Mouse (Mus musculus) C2C12 (cell line): ENCODE data around the gene Snx30. TPM values are rescaled to one million over a fixed set of nuclear protein-coding genes. Genes with fewer than 3 reads are reported as not detected.

ENCODE experiments used
- H3K27me3 ChIP-seq: one replicate; pipeline ENCODE4 v1.6.1; 2011; ENCODE audit not compliant: control insufficient read depth, insufficient read depth, insufficient read length
- H3K36me3 ChIP-seq: one replicate; pipeline ENCODE4 v1.6.1; 2011; ENCODE audit not compliant: control insufficient read depth, insufficient read depth
- H3K4me3 ChIP-seq: one replicate; pipeline ENCODE4 v1.5.1; 2011; ENCODE audit warnings: mild to moderate bottlenecking, control low read depth; ENCODE audit not compliant: poor library complexity, insufficient read depth, severe bottlenecking
- H3K79me2 ChIP-seq: one replicate; pipeline ENCODE4 v1.6.1; 2011; ENCODE audit not compliant: control insufficient read depth, insufficient read depth
- H3K79me3 ChIP-seq: one replicate; pipeline ENCODE4 v1.6.1; 2011; ENCODE audit warnings: low read depth, control low read depth
- H3ac ChIP-seq: one replicate; pipeline ENCODE3; 2011; ENCODE audit warnings: low read depth; ENCODE audit not compliant: control insufficient read depth, insufficient read length
- CEBPB ChIP-seq: IDR thresholded peaks from one replicate; pipeline ENCODE4 v1.6.1; 2011; ENCODE audit warnings: low read depth, mild to moderate bottlenecking, control low read depth, moderate library complexity
- CTCF ChIP-seq: IDR thresholded peaks from one replicate; pipeline ENCODE4 v1.5.1; 2011; ENCODE audit not compliant: control insufficient read depth, insufficient read depth, insufficient read length
- FOSL1 ChIP-seq: IDR thresholded peaks from one replicate; pipeline ENCODE4 v1.8.0; 2011; ENCODE audit warnings: mild to moderate bottlenecking, low read length; ENCODE audit not compliant: poor library complexity, insufficient read depth, severe bottlenecking
- MAX ChIP-seq: IDR thresholded peaks from one replicate; pipeline ENCODE4 v1.6.1; 2011; ENCODE audit warnings: mild to moderate bottlenecking, control low read depth
- MYOD1 ChIP-seq: IDR thresholded peaks from one replicate; pipeline ENCODE4 v1.6.1; 2011; ENCODE audit warnings: low read depth; ENCODE audit not compliant: control insufficient read depth, insufficient read length
- MYOG ChIP-seq: IDR thresholded peaks from one replicate; pipeline ENCODE4 v1.6.1; 2011; ENCODE audit not compliant: control insufficient read depth, insufficient read length; ENCODE audit errors: extremely low read depth
- USF1 ChIP-seq: IDR thresholded peaks from one replicate; pipeline ENCODE4 v1.6.1; 2011; ENCODE audit warnings: low read depth, mild to moderate bottlenecking, control low read depth, moderate library complexity
- polyA plus RNA-seq: library from polyadenylated mRNA; unstranded; fragments of >200 nt; fragmentation: generic; extraction: Trizol; gene quantifications from one replicate; pipeline ENCODE4 v1.2.1, GENCODE M21; 2012; ENCODE audit warnings: missing spikeins

The Snx30 gene
- polyA plus RNA-seq, 1 experiment = 3.5 TPM

GRCm38 (mm10) chr4:59879444-59879843 lies 73.8 kb downstream of the Snx30 start:
- TF ChIP-seq MAX = no peak
- TF ChIP-seq MYOG = no peak
- no peak for TF ChIP-seq FOSL1
- TF ChIP-seq CEBPB = no peak
- no peak for TF ChIP-seq CTCF
- TF ChIP-seq USF1 = no peak
- no peak for TF ChIP-seq MYOD1
- Histone ChIP-seq H3K27me3 (no peaks in the 10 kb centered on the region), H3K79me2 (no peaks in the 10 kb centered on the region), H3ac (no peak overlapping the region), H3K79me3 (no peaks in the 10 kb centered on the region), H3K36me3 (no peaks in the 10 kb centered on the region), H3K4me3 (no peak overlapping the region)

- Histone ChIP-seq H3K4me3 (no peak overlapping the region), H3ac (no peak overlapping the region), H3K79me3 (no peaks in the 10 kb centered on the region), H3K27me3 (no peaks in the 10 kb centered on the region), H3K36me3 (no peaks in the 10 kb centered on the region), H3K79me2 (no peaks in the 10 kb centered on the region)
- TF ChIP-seq MYOG (no peak), MYOD1 (no peak)
These were observed 75.1 kb downstream of the Snx30 start for GRCm38 (mm10) chr4:59880725-59881124.

- Histone ChIP-seq H3ac (no peak overlapping the region), H3K4me3 (no peak overlapping the region), H3K27me3 (no peaks in the 10 kb centered on the region), H3K36me3 (no peaks in the 10 kb centered on the region), H3K79me3 (no peaks in the 10 kb centered on the region), H3K79me2 (no peaks in the 10 kb centered on the region)
- TF ChIP-seq CEBPB (no peak), CTCF (no peak), MYOG (no peak), USF1 (no peak), MAX (no peak), MYOD1 (no peak), FOSL1 (no peak)
These were observed 75.6 kb downstream of the Snx30 start for GRCm38 (mm10) chr4:59881210-59881609.

- no peak for TF ChIP-seq CTCF
- no peak for TF ChIP-seq MYOD1
- TF ChIP-seq FOSL1 = no peak
- TF ChIP-seq CEBPB = no peak
- TF ChIP-seq MYOG = no peak
- no peak for TF ChIP-seq USF1
- TF ChIP-seq MAX = no peak
- no peak overlapping the region for H3K4me3 ChIP-seq
- H3K79me3 ChIP-seq = no peaks in the 10 kb centered on the region
- no peaks in the 10 kb centered on the region for H3K27me3 ChIP-seq
- no peak overlapping the region for H3ac ChIP-seq
- no peaks in the 10 kb centered on the region for H3K36me3 ChIP-seq
- H3K79me2 ChIP-seq = no peaks in the 10 kb centered on the region
These were observed 78.6 kb downstream of the Snx30 start for GRCm38 (mm10) chr4:59884136-59884696.

GRCm38 (mm10) chr4:59886281-59886680 lies 80.6 kb downstream of the Snx30 start:
- no peaks in the 10 kb centered on the region for H3K27me3 ChIP-seq
- no peak for TF ChIP-seq MYOD1
- TF ChIP-seq CEBPB = no peak
- TF ChIP-seq FOSL1 = no peak
- no peak for TF ChIP-seq MYOG
- TF ChIP-seq CTCF = no peak
- no peak for TF ChIP-seq USF1
- no peak for TF ChIP-seq MAX
- no peaks in the 10 kb centered on the region for H3K36me3 ChIP-seq
- no peak overlapping the region for H3ac ChIP-seq
- no peak overlapping the region for H3K4me3 ChIP-seq
- H3K79me2 ChIP-seq = no peaks in the 10 kb centered on the region
- H3K79me3 ChIP-seq = no peaks in the 10 kb centered on the region

- Histone ChIP-seq H3K27me3 (no peaks in the 10 kb centered on the region), H3K79me3 (no peaks in the 10 kb centered on the region), H3ac (no peak overlapping the region), H3K36me3 (no peaks in the 10 kb centered on the region), H3K4me3 (no peak overlapping the region), H3K79me2 (no peaks in the 10 kb centered on the region)
- TF ChIP-seq MYOD1 = no peak
- no peak for TF ChIP-seq FOSL1
- TF ChIP-seq CTCF = no peak
These were observed 81.4 kb downstream of the Snx30 start for GRCm38 (mm10) chr4:59887011-59887410.
